Mouse (Mus musculus): Measurements from ENCODE around the gene AI481877. TPM values are rescaled to one million over a fixed set of nuclear protein-coding genes. Genes with fewer than 3 reads are reported as not detected.

The AI481877 gene
- polyA plus RNA-seq, 1 experiment from 2014 or later, result 0.05 TPM

DNA sequence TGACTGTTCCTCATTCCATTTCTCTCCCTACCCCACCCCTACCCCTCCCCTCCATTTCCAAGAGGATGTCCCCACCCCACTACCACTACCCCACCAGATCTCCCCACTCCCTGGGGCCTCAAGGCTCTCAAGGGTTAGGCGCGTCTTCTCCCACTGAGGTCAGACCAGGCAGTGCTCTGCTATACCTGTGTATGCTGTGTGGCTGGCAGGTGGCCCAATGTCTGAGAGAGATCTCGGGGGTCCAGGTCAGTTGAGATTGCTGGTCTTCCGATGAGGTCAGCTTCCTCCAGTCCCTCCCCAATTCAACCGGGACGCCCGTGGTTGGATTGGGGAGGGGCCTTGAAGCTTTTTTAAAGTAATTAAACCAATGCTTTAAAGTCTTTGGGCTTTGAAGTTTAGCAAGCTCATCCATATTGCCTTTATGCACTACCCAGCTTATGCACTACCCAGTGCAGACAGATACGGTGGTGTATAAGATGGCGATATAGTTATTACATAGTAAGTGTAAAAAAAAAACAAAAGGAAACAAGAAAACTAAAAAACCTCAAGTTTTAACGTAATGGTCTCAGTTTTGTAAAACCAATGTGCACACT lies 104.4 kb downstream of the AI481877 start:
- Histone ChIP-seq H3K4me2 (ENCODE audit: low read depth, low read length) (peak overlapping the region; percentile 58), H3K4me1 (ENCODE audit: control insufficient read depth, insufficient read depth, low read length) (no peaks in the 10 kb centered on the region), H3K36me3 (ENCODE audit: control insufficient read depth, insufficient read depth, low read length) (0 out of 2 replicates have a peak, but pooled peaks cover under 1% of the 10 kb centered on the region), H3K9me3 (ENCODE audit: control insufficient read depth, low read length) (no peaks in the 10 kb centered on the region), H3K9ac (replicated peaks; ENCODE audit: low read depth, low read length) (no peak overlapping the region), H3K27me3 (ENCODE audit: control insufficient read depth, insufficient read depth, low read length) (no peaks in the 10 kb centered on the region), H3K4me3 (ENCODE audit: low read depth, low read length) (peak overlapping the region; percentile 73), H3K27ac (ENCODE audit: low read depth, low read length) (peak overlapping the region; percentile 95; the same call in 1 of the 2 replicates)
- 76% methylated on average over 10 of the region's 10 CpGs for WGBS
- ATAC-seq (ENCODE audit: low read depth), result peak; percentile 26; the same call in 1 of the 2 replicates

- no peak for ATAC-seq (ENCODE audit: low read depth)
- Histone ChIP-seq H3K9me3 (ENCODE audit: control insufficient read depth, low read length) (no peaks in the 10 kb centered on the region), H3K4me3 (ENCODE audit: low read depth, low read length) (no peak overlapping the region), H3K27me3 (ENCODE audit: control insufficient read depth, insufficient read depth, low read length) (no peaks in the 10 kb centered on the region), H3K27ac (ENCODE audit: low read depth, low read length) (no peak overlapping the region), H3K9ac (replicated peaks; ENCODE audit: low read depth, low read length) (no peak overlapping the region), H3K4me1 (ENCODE audit: control insufficient read depth, insufficient read depth, low read length) (no peaks in the 10 kb centered on the region), H3K36me3 (ENCODE audit: control insufficient read depth, insufficient read depth, low read length) (peaks cover 9% of the 10 kb centered on the region; the same call in 1 of the 2 replicates), H3K4me2 (ENCODE audit: low read depth, low read length) (no peak overlapping the region)
- 93% methylated on average over 2 of the region's 2 CpGs for WGBS
These were observed 121.9 kb downstream of the AI481877 start for GRCm38 (mm10) chr4:59016922-59017321.

DNA sequence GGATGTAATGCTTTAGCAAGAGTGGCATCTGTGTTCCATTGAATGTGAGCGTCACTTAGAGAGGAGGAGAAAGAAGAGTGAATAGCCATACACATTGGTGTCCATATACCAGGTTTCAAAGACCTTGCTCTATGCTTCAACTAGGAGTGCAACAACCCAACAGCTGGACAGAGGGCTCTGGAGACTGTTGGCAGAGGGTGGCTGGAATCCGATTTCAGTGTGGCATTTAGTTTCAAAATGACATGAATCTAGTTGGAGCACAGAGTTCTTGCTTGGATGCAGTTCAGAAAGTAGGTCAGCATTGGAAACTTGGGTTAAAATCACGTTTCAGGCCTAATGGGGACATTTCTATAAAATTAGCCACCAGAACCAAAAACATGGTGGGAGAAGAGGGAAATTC lies 123.6 kb downstream of the AI481877 start:
- Histone ChIP-seq H3K4me1 (ENCODE audit: control insufficient read depth, insufficient read depth, low read length) (no peaks in the 10 kb centered on the region), H3K9ac (replicated peaks; ENCODE audit: low read depth, low read length) (no peak overlapping the region), H3K4me3 (ENCODE audit: low read depth, low read length) (no peak overlapping the region), H3K4me2 (ENCODE audit: low read depth, low read length) (no peak overlapping the region), H3K27ac (ENCODE audit: low read depth, low read length) (no peak overlapping the region), H3K36me3 (ENCODE audit: control insufficient read depth, insufficient read depth, low read length) (peaks cover 6% of the 10 kb centered on the region; the same call in 1 of the 2 replicates), H3K27me3 (ENCODE audit: control insufficient read depth, insufficient read depth, low read length) (no peaks in the 10 kb centered on the region), H3K9me3 (ENCODE audit: control insufficient read depth, low read length) (no peaks in the 10 kb centered on the region)
- WGBS, result 92% methylated on average over 3 of the region's 3 CpGs
- no peak for ATAC-seq (ENCODE audit: low read depth)

DNA sequence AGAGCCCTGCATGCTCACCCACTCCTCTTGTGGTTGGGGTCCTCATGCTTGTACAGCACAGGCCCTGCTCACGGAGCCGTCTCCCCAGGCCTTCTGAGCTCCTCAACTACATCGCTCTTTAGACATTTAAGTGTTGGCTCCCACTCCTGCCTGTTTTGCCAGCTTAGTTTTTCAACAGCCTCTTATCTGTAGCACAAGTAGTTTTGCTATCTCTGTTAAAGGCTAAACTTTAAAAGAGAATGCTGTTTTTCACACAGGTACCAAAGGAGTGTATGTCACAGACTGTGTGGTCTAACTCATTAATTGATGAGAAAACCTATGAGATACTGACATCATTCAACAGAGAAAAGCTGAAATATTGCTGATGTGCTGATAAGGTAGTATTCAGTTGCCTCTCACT lies 127.3 kb downstream of the AI481877 start:
- Histone ChIP-seq H3K27ac (ENCODE audit: low read depth, low read length) (no peak overlapping the region), H3K36me3 (ENCODE audit: control insufficient read depth, insufficient read depth, low read length) (no peaks in the 10 kb centered on the region), H3K9me3 (ENCODE audit: control insufficient read depth, low read length) (no peaks in the 10 kb centered on the region), H3K4me1 (ENCODE audit: control insufficient read depth, insufficient read depth, low read length) (no peaks in the 10 kb centered on the region), H3K27me3 (ENCODE audit: control insufficient read depth, insufficient read depth, low read length) (no peaks in the 10 kb centered on the region), H3K4me2 (ENCODE audit: low read depth, low read length) (no peak overlapping the region), H3K9ac (replicated peaks; ENCODE audit: low read depth, low read length) (no peak overlapping the region), H3K4me3 (ENCODE audit: low read depth, low read length) (no peak overlapping the region)
- 85% methylated on average over 3 of the region's 3 CpGs for WGBS
- ATAC-seq (ENCODE audit: low read depth), result no peak

GRCm38 (mm10) chr4:59009696-59010095 lies 129.1 kb downstream of the AI481877 start:
- no peak for ATAC-seq (ENCODE audit: low read depth)

DNA sequence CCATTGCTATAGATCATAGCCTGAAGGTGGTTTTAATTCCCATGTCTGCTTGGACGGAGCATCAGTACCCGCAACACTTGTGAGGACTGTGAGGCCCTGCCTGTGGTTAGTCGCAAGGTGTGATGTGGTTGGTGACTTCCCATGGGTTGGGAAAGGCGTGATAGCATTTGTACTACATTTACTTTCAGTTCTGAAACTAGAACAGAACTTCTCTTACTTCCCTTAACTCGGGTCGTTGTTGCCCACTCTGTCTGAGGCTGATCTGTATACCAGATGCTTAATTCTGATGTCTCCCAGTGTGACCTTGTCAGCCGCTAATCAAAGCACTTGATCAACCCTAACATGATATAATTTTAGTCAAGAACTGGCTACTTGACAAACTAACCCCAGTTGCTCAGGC lies 129.6 kb downstream of the AI481877 start:
- no peaks in the 10 kb centered on the region for H3K27me3 ChIP-seq (ENCODE audit: control insufficient read depth, insufficient read depth, low read length)
- H3K4me3 ChIP-seq (ENCODE audit: low read depth, low read length), result no peak overlapping the region
- H3K4me2 ChIP-seq (ENCODE audit: low read depth, low read length), result no peak overlapping the region
- no peak overlapping the region for H3K27ac ChIP-seq (ENCODE audit: low read depth, low read length)
- no peaks in the 10 kb centered on the region for H3K9me3 ChIP-seq (ENCODE audit: control insufficient read depth, low read length)
- no peak overlapping the region for H3K9ac ChIP-seq (replicated peaks; ENCODE audit: low read depth, low read length)
- H3K36me3 ChIP-seq (ENCODE audit: control insufficient read depth, insufficient read depth, low read length), result no peaks in the 10 kb centered on the region
- H3K4me1 ChIP-seq (ENCODE audit: control insufficient read depth, insufficient read depth, low read length), result peaks cover 5% of the 10 kb centered on the region
- ATAC-seq (ENCODE audit: low read depth), result no peak
- WGBS, result 97% methylated on average over 7 of the region's 7 CpGs

More at GRCm38 (mm10) chr4:59009696-59010095, 129.1 kb downstream of the AI481877 start:
- peaks cover under 1% of the 10 kb centered on the region; the same call in 1 of the 2 replicates for H3K4me1 ChIP-seq (ENCODE audit: control insufficient read depth, insufficient read depth, low read length)
- H3K9me3 ChIP-seq (ENCODE audit: control insufficient read depth, low read length), result no peaks in the 10 kb centered on the region
- no peaks in the 10 kb centered on the region for H3K27me3 ChIP-seq (ENCODE audit: control insufficient read depth, insufficient read depth, low read length)
- no peak overlapping the region for H3K27ac ChIP-seq (ENCODE audit: low read depth, low read length)
- no peak overlapping the region for H3K4me2 ChIP-seq (ENCODE audit: low read depth, low read length)
- WGBS, result 84% methylated on average over 4 of the region's 4 CpGs
- no peaks in the 10 kb centered on the region for H3K36me3 ChIP-seq (ENCODE audit: control insufficient read depth, insufficient read depth, low read length)
- H3K9ac ChIP-seq (replicated peaks; ENCODE audit: low read depth, low read length), result no peak overlapping the region
- H3K4me3 ChIP-seq (ENCODE audit: low read depth, low read length), result no peak overlapping the region

GRCm38 (mm10) chr4:59007974-59008373 lies 130.8 kb downstream of the AI481877 start:
- Histone ChIP-seq H3K4me3 (ENCODE audit: low read depth, low read length) (no peak overlapping the region), H3K4me2 (ENCODE audit: low read depth, low read length) (no peak overlapping the region), H3K36me3 (ENCODE audit: control insufficient read depth, insufficient read depth, low read length) (no peaks in the 10 kb centered on the region), H3K9me3 (ENCODE audit: control insufficient read depth, low read length) (no peaks in the 10 kb centered on the region), H3K9ac (replicated peaks; ENCODE audit: low read depth, low read length) (no peak overlapping the region), H3K4me1 (ENCODE audit: control insufficient read depth, insufficient read depth, low read length) (peaks cover 10% of the 10 kb centered on the region), H3K27me3 (ENCODE audit: control insufficient read depth, insufficient read depth, low read length) (no peaks in the 10 kb centered on the region), H3K27ac (ENCODE audit: low read depth, low read length) (no peak overlapping the region)
- 90% methylated on average over 5 of the region's 5 CpGs for WGBS
- no peak for ATAC-seq (ENCODE audit: low read depth)

GRCm38 (mm10) chr4:59007016-59007415 lies 131.8 kb downstream of the AI481877 start:
- H3K27me3 ChIP-seq (ENCODE audit: control insufficient read depth, insufficient read depth, low read length), result no peaks in the 10 kb centered on the region
- H3K9me3 ChIP-seq (ENCODE audit: control insufficient read depth, low read length), result no peaks in the 10 kb centered on the region
- no peak overlapping the region for H3K9ac ChIP-seq (replicated peaks; ENCODE audit: low read depth, low read length)
- no peak overlapping the region for H3K4me2 ChIP-seq (ENCODE audit: low read depth, low read length)
- H3K27ac ChIP-seq (ENCODE audit: low read depth, low read length), result no peak overlapping the region
- 87% methylated on average over 6 of the region's 6 CpGs for WGBS
- no peak overlapping the region for H3K4me3 ChIP-seq (ENCODE audit: low read depth, low read length)
- ATAC-seq (ENCODE audit: low read depth), result no peak
- H3K36me3 ChIP-seq (ENCODE audit: control insufficient read depth, insufficient read depth, low read length), result no peaks in the 10 kb centered on the region
- H3K4me1 ChIP-seq (ENCODE audit: control insufficient read depth, insufficient read depth, low read length), result peaks cover 14% of the 10 kb centered on the region

DNA sequence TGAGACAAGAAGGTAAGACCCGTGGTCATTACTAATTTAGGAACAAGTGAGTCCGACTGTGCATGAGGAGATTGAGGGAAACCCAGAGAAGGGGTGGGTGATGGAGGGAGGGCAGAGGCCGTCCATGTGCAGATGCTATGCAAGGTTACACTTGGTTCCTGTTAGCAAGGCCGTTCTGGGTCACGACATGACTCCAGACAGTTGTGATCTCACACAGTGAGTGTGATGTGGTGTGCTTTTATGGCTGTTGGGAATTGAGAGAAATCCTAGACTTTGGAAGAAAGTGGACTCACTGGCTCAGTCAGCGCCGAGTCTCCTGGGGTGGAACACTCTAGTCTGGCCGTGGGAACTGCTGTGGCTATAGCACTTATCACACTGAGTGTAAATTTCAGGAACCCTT lies 132.6 kb downstream of the AI481877 start:
- H3K9me3 ChIP-seq (ENCODE audit: control insufficient read depth, low read length), result no peaks in the 10 kb centered on the region
- H3K4me2 ChIP-seq (ENCODE audit: low read depth, low read length), result no peak overlapping the region
- WGBS, result 72% methylated on average over 8 of the region's 8 CpGs
- H3K36me3 ChIP-seq (ENCODE audit: control insufficient read depth, insufficient read depth, low read length), result no peaks in the 10 kb centered on the region
- peaks cover 14% of the 10 kb centered on the region for H3K4me1 ChIP-seq (ENCODE audit: control insufficient read depth, insufficient read depth, low read length)
- H3K9ac ChIP-seq (replicated peaks; ENCODE audit: low read depth, low read length), result no peak overlapping the region
- no peaks in the 10 kb centered on the region for H3K27me3 ChIP-seq (ENCODE audit: control insufficient read depth, insufficient read depth, low read length)
- no peak for ATAC-seq (ENCODE audit: low read depth)
- no peak overlapping the region for H3K4me3 ChIP-seq (ENCODE audit: low read depth, low read length)
- H3K27ac ChIP-seq (ENCODE audit: low read depth, low read length), result no peak overlapping the region

Data from neural tube, embryonic 14.5 days (tissue).